Mouse (Mus musculus) E14TG2a.4 (cell line): ENCODE measurements around the gene Aip.

Experiments
- CTCF ChIP-seq: conservative IDR thresholded peaks from 2 replicates; pipeline ENCODE4 v1.5.1; 2014; ENCODE audit warnings: low read length
- NANOG ChIP-seq: IDR thresholded peaks from 2 replicates; pipeline ENCODE4 v1.6.1; 2014; ENCODE audit warnings: borderline replicate concordance, low read length, mixed read lengths
- POU5F1 ChIP-seq: IDR thresholded peaks from 2 replicates; pipeline ENCODE4 v1.6.1; 2014; ENCODE audit warnings: low read length, borderline replicate concordance

GRCm38 (mm10) chr19:4095802-4096201, 29.9 kb downstream of the Aip start:
- TF ChIP-seq CTCF = no peak
- TF ChIP-seq NANOG = no peak
- no peak for TF ChIP-seq POU5F1
